Mouse (Mus musculus): ENCODE measurements around the gene Uqcr10.

Uqcr10 gene

DNA sequence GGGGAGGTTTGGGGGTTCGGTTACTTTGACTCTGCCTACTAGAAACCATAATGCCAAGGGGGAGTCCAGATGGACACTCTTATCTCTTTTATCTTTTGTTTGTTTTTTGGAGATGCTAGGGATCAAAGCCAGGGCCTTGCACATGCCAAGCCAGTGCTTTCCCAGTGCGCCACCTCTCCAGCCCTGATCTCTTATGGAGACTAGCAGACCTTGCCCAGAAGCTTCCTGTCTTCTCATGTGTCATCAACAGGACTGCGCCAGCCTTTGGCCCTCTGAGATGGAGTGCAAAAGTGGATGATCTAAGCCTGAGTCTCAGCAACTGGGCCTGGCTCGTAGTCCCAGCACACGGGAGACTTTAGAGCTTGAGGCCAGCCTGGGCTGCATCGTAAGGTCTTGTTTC lies 28.4 kb downstream of the Uqcr10 start:
- DNase-seq (ENCODE audit: low spot score): no peak

DNA sequence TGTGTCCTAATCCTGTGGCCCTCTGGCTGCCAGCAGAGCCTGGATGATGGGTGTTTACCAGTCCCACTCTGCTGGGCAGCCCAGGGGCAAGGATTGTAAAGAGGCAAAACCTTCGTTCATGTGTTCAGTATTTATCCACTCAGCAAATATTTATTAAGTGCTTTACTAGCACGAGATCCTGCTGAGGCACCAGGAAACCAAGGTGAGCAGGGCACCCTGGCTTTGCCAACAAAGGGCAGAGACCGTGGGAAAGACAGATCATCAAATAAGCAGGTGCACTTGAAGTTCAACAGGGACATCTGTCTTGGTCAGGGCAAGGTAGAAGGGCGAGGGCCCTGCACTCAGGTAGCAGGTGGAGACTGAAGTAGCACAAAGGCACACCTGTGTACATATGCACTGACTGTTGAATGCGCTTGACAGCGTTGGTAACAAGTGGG lies 29.0 kb downstream of the Uqcr10 start:
- DNase-seq (ENCODE audit: low spot score): no peak

DNA sequence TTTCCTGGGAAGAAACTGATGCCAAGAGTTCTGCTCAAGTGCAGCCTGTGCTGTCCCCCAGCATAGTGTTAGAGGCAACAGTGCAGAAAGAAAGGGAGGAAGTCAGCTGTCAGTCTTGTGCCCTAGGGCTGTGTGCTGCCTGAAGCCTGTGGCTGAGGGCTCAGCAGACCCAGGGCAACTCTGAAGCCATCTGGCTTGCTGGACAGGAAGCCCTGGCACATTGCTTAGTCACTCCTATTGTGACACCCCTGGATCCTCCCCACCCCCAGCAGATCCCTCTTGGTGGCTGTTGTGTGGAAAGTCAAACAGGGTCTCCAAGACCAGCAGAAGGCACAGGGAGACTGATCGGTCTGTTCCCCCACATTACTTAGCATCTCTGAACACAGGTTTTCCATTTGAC lies 29.5 kb downstream of the Uqcr10 start:
- no peak for DNase-seq (ENCODE audit: low spot score)

DNA sequence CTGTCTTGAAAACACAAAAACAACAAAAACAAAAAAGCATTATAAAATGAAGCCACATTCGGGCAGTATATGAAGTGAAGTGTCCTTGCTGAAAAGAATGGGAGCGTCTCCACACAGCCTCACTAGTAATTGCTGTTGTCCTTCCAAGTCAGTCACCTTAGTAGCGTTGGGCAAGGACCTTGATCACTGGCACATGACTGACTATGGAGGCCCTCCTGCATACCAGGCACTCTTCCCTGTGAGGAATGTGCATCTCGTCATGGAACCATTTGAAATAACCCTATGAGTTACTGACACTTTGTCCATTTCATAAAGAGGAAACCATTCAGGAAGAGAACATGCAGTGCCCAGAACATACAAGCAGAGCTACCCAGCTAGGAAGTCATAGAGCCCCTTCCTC lies 32.4 kb downstream of the Uqcr10 start:
- no peak for DNase-seq (ENCODE audit: low spot score)

DNA sequence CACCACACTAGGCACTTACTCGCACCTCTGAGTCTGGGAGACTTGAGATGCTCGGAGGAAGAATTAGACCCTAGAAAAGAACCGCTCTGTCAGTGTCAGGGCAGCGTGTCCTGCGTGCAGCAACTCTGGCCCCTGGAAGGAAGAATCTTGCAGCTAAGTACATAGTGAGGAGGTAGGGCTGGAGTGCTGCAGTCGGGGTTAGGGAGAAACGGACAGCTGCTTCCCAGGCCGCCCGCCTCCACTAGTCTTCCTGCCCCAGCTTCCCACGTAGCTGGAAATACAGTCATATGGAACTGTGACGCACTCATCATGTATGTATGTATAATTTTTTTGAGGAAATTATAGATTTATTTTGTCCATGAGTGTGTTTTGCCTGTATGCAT lies 41.7 kb downstream of the Uqcr10 start:
- DNase-seq (ENCODE audit: low spot score): no peak

DNA sequence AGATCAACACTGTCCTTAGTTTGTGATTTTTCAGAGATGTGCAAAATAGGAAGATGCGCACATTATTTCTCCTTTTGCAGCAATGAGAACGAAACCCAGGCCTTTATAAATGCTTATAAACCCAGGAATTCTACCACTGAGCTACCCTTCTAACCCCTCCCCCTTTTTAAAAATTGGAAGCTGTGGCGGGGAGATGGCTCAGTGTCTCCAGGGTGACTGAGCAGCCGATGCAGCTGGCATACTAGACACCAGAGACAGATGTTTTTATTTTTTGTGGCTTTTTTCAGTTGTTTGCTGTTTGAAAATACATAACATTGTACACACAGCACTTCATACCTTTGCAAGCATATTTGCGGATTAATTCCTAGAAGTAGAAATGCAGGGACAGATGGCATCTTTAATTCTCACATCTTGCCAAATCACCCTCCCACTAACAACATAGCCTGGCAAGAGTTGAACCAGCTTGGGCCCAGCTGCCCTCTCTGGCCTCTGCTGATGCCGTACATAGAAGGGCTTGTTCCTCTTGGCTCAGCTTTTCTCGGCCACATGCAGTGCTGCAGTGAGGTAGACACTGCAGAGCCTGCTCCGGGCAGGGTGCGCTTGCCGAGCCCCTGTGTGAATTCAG lies 42.2 kb downstream of the Uqcr10 start:
- no peak for DNase-seq (ENCODE audit: low spot score)

DNA sequence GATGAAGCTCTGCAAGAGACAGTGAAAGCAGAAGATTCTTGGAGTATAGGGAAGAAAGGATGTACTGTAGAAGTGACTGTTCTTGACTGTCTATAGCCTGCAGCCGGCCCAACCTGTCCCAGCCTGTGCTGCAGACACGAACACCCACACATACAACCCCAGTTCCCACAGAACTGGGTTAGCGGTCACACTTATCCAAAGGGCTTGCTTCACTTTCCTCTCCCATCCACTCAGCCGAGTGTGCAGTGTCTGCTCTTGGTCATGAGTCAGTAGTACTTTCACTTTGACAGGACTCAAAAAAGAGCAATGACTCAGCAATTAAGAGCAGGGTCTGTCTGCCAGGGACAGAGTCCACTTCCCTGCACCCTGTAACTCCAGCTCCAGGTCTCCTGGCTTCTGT lies 42.8 kb downstream of the Uqcr10 start:
- DNase-seq (ENCODE audit: low spot score): no peak

DNA sequence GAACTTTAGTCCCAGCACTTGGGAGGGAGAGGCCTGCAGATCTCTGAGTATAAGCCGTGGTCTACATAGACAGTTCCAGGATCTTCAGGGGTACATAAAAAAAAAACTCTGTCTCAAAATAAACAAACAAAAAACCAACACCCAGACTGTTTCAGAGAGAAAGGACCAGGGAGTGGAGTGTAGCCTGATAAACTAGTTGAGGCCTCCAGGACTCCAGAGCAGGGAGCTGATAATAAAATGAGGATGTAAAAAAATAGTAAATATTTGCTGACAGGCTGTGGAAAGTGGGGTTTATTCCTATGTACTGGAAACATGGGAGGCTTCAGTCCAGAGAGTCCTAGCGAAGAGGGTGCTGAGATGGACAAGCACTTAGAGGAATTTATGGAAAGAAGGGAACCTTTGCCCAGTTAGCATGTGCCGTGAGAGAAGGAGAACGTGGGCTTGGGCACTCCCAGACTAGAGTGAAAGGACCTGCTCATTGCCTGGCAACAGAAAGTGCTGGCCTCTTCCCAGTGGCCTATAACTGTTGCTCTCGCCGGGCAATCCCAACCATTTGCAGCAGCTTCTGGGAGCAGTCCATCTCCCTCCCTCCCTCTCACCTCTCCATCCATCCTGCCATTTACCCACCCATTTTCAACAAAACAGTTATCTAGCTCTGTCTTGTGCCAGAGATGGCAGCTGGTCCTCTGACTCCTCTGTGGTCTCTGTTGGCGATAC lies 43.7 kb downstream of the Uqcr10 start:
- DNase-seq (ENCODE audit: low spot score): no peak

DNA sequence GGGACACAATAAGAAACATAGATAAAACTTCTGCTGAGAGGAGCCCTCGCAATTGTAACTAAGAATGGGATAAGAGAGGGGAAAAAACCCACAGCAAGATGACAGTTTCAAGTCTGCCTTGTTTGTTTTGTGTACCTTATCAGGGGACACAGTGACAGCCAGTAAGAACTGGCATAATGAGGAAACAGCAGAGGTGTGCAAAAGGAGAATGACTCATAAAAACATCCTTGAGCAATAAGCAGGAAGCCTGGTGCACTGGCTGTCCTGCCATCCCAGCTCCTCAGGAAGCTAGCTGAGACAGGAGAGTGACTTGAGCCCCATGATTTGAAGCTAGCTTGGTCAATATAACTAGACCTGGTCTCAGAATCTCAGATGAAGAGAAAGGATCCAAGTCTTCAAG lies 44.3 kb downstream of the Uqcr10 start:
- no peak for DNase-seq (ENCODE audit: low spot score)

Data from testis, postnatal 10 days (tissue).